Mouse (Mus musculus): ENCODE results near the gene Fyco1. TPM values are rescaled to one million over a fixed set of nuclear protein-coding genes. Genes with fewer than 3 reads are reported as not detected.

Gene Fyco1
- total RNA-seq, 2 experiments from 2014 or later, result 172 to 192 TPM

- no peak for DNase-seq
Observed at GRCm38 (mm10) chr9:123740799-123741198, 110.9 kb downstream of the Fyco1 start.

Other genes starting within 250 kb of the Fyco1 start
- not detected for gene Slc6a20b, start 219.3 kb downstream of the Fyco1 start, total RNA-seq (2021)
- under 1 TPM in 1 of 2 experiments, not detected in 1; 0.16 TPM for gene Ccr9, start 173.5 kb downstream of the Fyco1 start, total RNA-seq (2021)
- not detected for gene Slc6a20a, start 173.0 kb downstream of the Fyco1 start, total RNA-seq (2021)
- 10 to 100 TPM; 16.4 to 19.5 TPM for gene Lztfl1, start 134.2 kb downstream of the Fyco1 start, total RNA-seq (2021)
- gene Cxcr6, start 45.4 kb downstream of the Fyco1 start, total RNA-seq (2021), result not detected
- gene Xcr1, start 10.1 kb upstream of the Fyco1 start, total RNA-seq (2021), result not detected
- gene Ccr1, start 116.8 kb upstream of the Fyco1 start, total RNA-seq (2021), result under 1 TPM; 0.20 to 0.27 TPM
- not detected for gene Ccr1l1, start 126.5 kb upstream of the Fyco1 start, total RNA-seq (2021)
- gene Ccr3, start 170.1 kb upstream of the Fyco1 start, total RNA-seq (2021), result not detected